Mouse (Mus musculus) bone marrow, adult 2 months (tissue): ENCODE measurements at regions not wholly inside any gene's neighbourhood (a gene's known extent, or its start where the extent isn't known, plus 50 kb on each side); places are given as distances from the start of the nearest gene placed in this dataset.

Experiments
- CTCF ChIP-seq: fragments of 200-500 bp; IDR thresholded peaks from 2 replicates; pipeline ENCODE4 v1.5.1; 2011; ENCODE audit warnings: low read length, control low read depth; ENCODE audit not compliant: control insufficient read depth, insufficient read depth
- POLR2A ChIP-seq: fragments of 200-500 bp; IDR thresholded peaks from 2 replicates; pipeline ENCODE4 v1.6.1; 2011; ENCODE audit warnings: low read depth, mild to moderate bottlenecking, control low read depth, low read length, borderline replicate concordance; ENCODE audit not compliant: control insufficient read depth

DNA sequence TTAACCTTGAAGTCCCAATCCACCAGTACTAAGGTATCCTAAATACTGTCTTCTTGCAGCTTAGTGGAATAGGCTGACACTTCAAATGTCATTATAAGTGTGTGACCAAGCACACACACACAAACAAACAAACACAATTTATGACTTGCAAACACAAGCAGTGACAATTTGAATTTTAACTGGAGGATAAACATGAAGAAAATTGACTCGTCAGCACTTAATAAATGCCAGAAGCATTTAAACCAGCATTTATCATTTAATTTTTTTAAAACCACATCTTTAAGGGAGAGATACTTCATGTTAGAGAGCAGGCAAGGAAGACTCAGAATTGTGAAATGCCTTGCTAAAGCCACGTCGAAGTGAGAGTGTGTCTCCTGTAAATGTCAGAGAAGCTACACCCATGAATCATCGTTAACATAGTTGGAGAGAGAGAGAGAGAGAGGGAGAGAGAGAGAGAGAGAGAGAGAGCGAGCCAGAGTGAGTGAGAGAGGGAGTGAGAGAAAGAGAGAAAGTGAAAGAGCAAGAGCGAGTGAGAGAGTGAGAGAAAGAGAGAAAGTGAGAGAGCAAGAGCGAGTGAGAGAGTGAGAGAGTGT, 149.4 kb upstream of the Cdkn2b start:
- no peak for TF ChIP-seq CTCF
- TF ChIP-seq POLR2A, result no peak
